Mouse (Mus musculus): ENCODE data around the gene Igfbp2.

DNA sequence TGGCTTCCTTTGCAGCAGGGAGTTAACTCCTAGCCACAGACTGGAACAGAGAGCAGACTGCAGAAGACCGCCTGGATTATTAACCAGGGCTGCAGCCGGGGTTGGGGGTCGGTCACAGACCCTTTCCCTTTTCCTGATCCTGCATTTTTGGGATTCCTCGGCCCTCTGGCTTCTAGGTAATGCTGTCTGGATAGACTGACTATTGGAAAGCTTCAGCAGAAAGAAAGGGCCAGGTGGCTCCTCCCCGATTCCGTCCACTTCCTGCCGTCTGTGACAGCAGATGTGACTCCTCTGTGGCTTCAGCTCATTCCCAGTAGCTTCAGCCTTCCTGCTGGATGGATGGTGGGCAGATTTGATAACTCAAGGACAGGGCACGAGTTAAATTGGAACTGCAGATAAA lies 19.3 kb upstream of the Igfbp2 start:
- TF ChIP-seq ZC3H11A (IDR thresholded peaks at IDR 0.05; ENCODE audit: borderline replicate concordance, low read depth, low read length) (no peak), ZNF384 (IDR thresholded peaks at IDR 0.05; ENCODE audit: low read depth, low read length) (no peak), MAFK (IDR thresholded peaks at IDR 0.05; ENCODE audit: insufficient read depth, low read depth, low read length) (peak; percentile 8; the same call in 1 of the 2 replicates), CHD2 (IDR thresholded peaks at IDR 0.05; ENCODE audit: low read depth, low read length) (0 out of 2 replicates have a peak, but pooled peaks have one; percentile 5)
